Mouse (Mus musculus) cerebellum, adult 18-20 months (tissue): ENCODE measurements around the gene Dennd5b.

ENCODE experiments used
- DNase-seq, 2 experiments: peaks; one replicate each; pipeline ENCODE4 v3.0.0; 2021

The Dennd5b gene

DNA sequence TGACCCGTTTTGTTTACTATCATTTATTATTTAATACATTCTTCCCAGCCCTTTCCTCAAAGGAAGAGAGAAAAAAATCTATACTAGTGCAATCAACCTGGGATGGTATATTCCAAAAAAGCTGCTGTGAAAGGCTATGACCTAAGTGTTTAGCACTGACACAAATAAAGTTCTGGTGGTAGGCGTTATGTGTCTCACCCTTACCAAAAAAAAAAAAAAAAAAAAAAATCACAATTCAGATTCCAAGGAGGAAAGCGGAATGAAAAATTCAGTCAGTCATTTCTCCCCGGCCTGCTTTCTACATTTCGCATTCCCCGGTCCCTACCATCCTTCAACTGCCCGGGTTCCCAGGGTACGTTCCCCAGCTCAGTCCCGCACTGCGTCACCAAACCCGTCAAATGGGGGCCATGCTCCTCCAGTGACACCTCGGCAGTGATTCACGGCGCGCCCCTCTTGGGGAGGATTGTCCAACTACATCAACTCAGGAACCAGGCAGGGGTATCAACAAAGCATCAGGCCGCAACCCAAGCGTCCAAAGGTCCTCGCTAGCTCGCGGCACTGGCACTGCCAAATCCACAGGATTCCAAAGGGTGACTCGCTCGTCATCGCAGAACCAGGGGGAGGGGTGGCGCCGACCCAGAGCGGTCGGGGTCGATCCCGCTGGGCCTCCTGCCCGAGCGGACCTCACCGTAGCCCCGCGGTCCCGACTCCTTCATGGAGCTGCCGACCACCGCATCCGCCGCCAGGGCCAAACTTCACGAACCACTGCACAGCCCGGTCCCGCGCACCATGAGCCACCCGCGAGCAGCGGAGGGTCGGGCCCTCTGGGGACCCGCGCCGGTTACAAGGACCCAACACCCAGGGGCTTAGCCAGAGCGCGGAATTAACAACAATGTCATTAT lies 1.1 kb downstream of the Dennd5b start:
- DNase-seq: peak; percentile 75 to 78

- no peak for DNase-seq
These were observed 2.5 kb downstream of the Dennd5b start for GRCm38 (mm10) chr6:149098993-149099392.

DNA sequence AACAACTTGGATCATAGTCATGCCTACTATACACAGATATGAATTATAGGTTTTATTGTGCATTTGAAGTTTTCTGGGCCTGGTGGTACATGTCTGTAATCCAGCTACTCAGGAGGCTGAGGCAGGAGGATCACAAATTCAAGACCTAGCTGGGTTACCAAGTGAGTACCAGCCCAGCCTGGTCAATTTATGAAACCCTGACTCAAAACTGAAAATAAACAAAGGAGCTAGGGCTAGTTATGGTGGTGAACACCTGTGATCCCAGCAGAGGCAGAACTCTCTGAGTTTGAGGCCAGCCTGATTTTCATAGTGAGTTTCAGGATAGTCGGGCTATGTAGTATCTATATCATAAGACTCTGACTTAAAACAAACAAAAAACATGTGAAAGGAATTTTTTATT lies 4.2 kb downstream of the Dennd5b start:
- DNase-seq: no peak

DNA sequence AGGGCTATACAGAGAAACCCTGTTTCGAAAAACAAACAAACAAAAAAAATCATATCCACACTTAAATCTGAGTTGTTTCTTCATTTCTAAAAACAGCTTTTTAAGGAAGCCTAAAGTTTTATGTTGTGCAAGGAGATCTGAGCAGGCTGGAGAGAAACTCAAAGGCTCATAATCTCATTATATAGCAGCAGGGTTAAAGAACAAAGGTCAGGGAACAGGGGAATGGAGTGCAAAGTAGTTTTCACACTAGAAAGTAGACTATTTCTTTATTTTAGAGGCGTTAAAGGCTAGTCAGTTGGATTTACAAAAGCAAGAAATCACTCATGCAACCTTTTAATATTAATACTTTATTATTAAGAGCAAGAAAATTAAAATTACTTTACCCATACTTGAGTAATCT lies 5.2 kb downstream of the Dennd5b start:
- no peak for DNase-seq

- peak; percentile 43 to 54 for DNase-seq
These were observed 6.1 kb downstream of the Dennd5b start for GRCm38 (mm10) chr6:149095389-149095788.

- DNase-seq: no peak
These were observed 6.9 kb downstream of the Dennd5b start for GRCm38 (mm10) chr6:149094555-149094954.

- no peak for DNase-seq
These were observed 8.0 kb downstream of the Dennd5b start for GRCm38 (mm10) chr6:149093465-149093864.

GRCm38 (mm10) chr6:149092406-149092805 lies 9.1 kb downstream of the Dennd5b start:
- DNase-seq: no peak

GRCm38 (mm10) chr6:149077136-149077808 lies 24.2 kb downstream of the Dennd5b start:
- no peak for DNase-seq

- DNase-seq: no peak
These were observed 27.6 kb downstream of the Dennd5b start for GRCm38 (mm10) chr6:149073854-149074253.

DNA sequence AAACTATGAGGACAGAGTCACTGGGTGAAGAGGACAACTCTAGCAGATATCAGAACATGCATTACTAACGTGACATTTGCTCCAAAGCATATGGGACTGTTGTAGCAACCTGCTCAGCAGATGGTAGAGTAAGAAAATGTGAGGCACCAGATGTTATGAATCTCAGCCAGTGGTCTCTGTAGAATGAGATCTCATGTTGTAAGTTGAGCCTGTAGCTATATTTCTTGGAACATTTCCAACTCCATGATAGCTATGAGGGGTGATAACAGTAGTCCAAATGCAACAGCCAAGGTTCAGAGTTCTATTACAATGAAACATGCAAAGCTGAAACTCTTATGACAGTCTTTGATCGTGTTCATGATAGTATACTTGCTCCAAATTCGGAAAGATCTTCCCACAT lies 28.6 kb downstream of the Dennd5b start:
- no peak for DNase-seq

DNA sequence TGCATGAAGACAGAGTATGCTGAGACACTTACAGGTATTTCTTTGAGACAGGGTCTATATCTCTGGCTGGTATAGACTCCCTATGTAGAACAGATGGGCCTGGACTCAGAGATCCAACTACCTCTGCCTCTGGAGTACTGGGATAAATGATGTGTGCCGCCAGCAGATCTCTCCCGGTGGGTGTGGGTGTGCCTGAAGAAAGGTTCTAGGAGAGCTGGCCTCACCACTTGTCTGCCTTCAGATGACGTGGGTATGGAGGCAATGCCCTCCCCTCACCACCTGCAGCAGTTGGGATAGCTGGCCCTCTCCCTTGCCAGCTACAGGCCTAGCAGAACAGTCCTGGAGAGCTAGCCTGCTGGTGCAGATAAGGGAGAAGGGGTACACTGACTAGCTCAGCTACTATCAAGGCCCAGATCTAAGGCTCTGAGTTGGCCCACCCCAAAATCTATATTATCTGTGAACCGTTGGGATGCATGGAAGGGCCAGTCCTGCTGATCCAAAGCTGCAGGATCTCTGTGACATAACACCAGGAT lies 30.8 kb downstream of the Dennd5b start:
- DNase-seq: no peak

GRCm38 (mm10) chr6:149063382-149063781 lies 38.1 kb downstream of the Dennd5b start:
- DNase-seq: no peak

- no peak for DNase-seq
These were observed 40.7 kb downstream of the Dennd5b start for GRCm38 (mm10) chr6:149060670-149061387.

GRCm38 (mm10) chr6:149057947-149058391 lies 43.5 kb downstream of the Dennd5b start:
- DNase-seq: peak; percentile 61 to 65

DNA sequence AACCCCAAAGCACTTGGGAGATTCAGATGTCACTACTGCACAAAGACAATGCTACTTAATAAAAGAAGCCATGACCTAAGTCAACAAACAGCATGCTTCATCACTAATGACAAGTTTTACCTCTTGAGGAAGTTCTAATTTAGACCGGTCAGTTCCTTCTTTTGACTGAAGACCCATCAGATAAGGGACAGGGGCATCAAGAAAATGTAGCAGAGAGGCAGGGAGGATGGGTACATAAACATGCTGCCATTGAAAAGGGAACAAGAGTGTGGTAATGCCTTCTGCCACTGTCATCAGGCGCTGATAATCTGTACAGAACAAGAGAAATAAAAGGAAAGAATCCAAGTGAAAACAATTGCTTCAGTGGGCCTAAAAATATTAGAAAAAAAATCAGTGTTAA lies 46.7 kb downstream of the Dennd5b start:
- DNase-seq: no peak

- DNase-seq: no peak
These were observed 50.3 kb downstream of the Dennd5b start for GRCm38 (mm10) chr6:149050978-149051723.

GRCm38 (mm10) chr6:149040099-149040498 lies 61.4 kb downstream of the Dennd5b start:
- no peak for DNase-seq

DNA sequence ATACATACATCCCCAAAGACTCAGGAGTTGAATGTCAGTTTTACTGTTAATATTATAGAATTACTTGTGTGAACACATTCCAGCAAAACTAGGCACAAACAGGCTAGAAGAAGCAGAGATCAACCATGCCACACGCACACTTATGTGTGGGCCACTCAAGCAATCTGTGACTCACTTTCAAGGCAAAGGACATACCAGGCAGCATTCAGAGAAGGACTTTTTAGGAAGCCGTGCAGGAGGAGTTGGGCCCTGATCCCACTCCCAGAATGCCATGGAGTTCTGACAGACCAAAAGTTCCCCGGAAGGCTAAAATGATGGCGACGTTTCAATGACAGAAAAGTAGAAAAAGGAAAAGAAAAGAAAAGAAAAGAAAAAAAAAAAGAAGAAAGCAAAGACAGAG lies 69.3 kb downstream of the Dennd5b start:
- no peak for DNase-seq

GRCm38 (mm10) chr6:149031377-149031776 lies 70.1 kb downstream of the Dennd5b start:
- DNase-seq: no peak

GRCm38 (mm10) chr6:149018431-149018830 lies 83.0 kb downstream of the Dennd5b start:
- DNase-seq: no peak

- DNase-seq: no peak
These were observed 90.6 kb downstream of the Dennd5b start for GRCm38 (mm10) chr6:149010766-149011301.
